Mouse (Mus musculus) intestine, postnatal 0 days (tissue): ENCODE data around the gene Pyy. TPM values are rescaled to one million over a fixed set of nuclear protein-coding genes. Genes with fewer than 3 reads are reported as not detected.

ENCODE experiments used
- ATAC-seq: fragments of 200-750 bp; cut with Nextera tagmentation; 2 replicates; pipeline ENCODE4 v1.8.0; 2017; ENCODE audit warnings: mild to moderate bottlenecking, moderate TSS enrichment, moderate library complexity
- H3K27ac ChIP-seq: fragments of 300-500 bp; sonication (generic); 2 replicates; pipeline ENCODE4 v1.5.1; 2014; ENCODE audit warnings: mild to moderate bottlenecking, low read depth, low read length, moderate library complexity
- H3K27me3 ChIP-seq: fragments of 300-500 bp; sonication (generic); replicated peaks from 2 replicates; pipeline ENCODE4 v1.6.1; 2014; ENCODE audit warnings: low read length, mixed read lengths; ENCODE audit not compliant: control insufficient read depth, insufficient read depth
- H3K36me3 ChIP-seq: fragments of 300-500 bp; sonication (generic); 2 replicates; pipeline ENCODE4 v1.6.1; 2014; ENCODE audit warnings: mild to moderate bottlenecking, moderate library complexity; ENCODE audit not compliant: control insufficient read depth, insufficient read depth
- H3K4me1 ChIP-seq: fragments of 300-500 bp; sonication (generic); replicated peaks from 2 replicates; pipeline ENCODE4 v1.6.1; 2014; ENCODE audit warnings: antibody characterized with exemption, low read length, mixed read lengths; ENCODE audit not compliant: control insufficient read depth, insufficient read depth
- H3K4me2 ChIP-seq: fragments of 300-500 bp; sonication (generic); replicated peaks from 2 replicates; pipeline ENCODE4 v1.6.1; 2014; ENCODE audit warnings: low read depth, mild to moderate bottlenecking, moderate library complexity
- H3K4me3 ChIP-seq: fragments of 300-500 bp; sonication (generic); 2 replicates; pipeline ENCODE4 v1.5.1; 2014; ENCODE audit warnings: low read depth, low read length
- H3K9ac ChIP-seq: fragments of 300-500 bp; sonication (generic); 2 replicates; pipeline ENCODE4 v1.6.1; 2014; ENCODE audit warnings: mild to moderate bottlenecking, low read depth, low read length
- H3K9me3 ChIP-seq: fragments of 300-500 bp; sonication (generic); 2 replicates; pipeline ENCODE4 v1.6.1; 2016; ENCODE audit warnings: mixed run types; ENCODE audit not compliant: control insufficient read depth
- CTCF ChIP-seq: sonication (generic); IDR thresholded peaks from 2 replicates; pipeline ENCODE4 v1.5.1; 2016; ENCODE audit warnings: low read depth, mild to moderate bottlenecking, control low read depth, antibody characterized with exemption, moderate library complexity
- WGBS: fragments of 180-500 bp; shearing (Covaris S2); extraction: QIAGEN DNeasy Blood & Tissue Kit; methylation state at CpG from one replicate; pipeline ENCODE4 v1.1.7; 2014; 5-methylcytosine and 5-hydroxymethylcytosine counted together
- polyA plus RNA-seq: library from polyadenylated mRNA; unstranded; fragments of >200 nt; fragmentation: Nextera tagmentation; extraction: Ambion mirVana; gene quantifications from 2 replicates; pipeline ENCODE4 v1.2.1, GENCODE M21; 2015

Gene Pyy
- polyA plus RNA-seq, 1 experiment from 2014 or later: 192 TPM

DNA sequence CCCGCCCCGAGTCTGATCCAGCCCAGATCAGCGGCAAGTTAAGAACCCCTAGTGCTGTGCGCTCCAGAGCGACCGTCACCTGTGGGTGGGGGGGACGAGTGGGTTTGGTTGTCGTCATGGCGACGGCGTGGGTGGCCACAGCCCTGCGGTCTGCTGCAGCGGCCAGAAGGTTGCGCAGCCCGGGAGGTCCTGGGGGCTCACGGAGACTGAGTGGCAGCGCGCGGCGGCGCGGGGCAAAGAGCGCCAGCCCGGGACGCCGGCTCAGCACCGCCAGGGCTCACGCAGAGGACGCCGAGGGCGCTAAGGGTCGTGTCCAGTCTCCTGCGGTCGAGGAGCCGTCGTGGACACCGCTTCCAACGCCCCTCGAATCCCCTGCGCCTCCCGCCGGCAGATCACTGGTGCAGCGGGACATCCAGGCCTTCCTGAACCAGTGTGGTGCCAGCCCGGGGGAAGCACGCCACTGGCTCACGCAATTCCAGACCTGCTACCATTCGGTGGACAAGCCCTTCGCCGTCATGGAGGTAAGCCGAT lies 37.9 kb upstream of the Pyy start, which contains the start of gene Nags:
TSS of gene Nags (plus strand) at position 43 of the 531 bp plus-strand sequence.
- Histone ChIP-seq H3K9me3 (no peaks in the 10 kb centered on the region), H3K27me3 (peaks cover 10% of the 10 kb centered on the region; the same call in 1 of the 2 replicates), H3K27ac (peak within 1 kb of the TSS; percentile 94), H3K4me1 (peaks cover 2% of the 10 kb centered on the region; the same call in 1 of the 2 replicates), H3K9ac (peak within 1 kb of the TSS; percentile 58), H3K4me3 (peak within 1 kb of the TSS; percentile 53), H3K4me2 (peak within 1 kb of the TSS; percentile 67), H3K36me3 (peaks cover 1% of the 10 kb centered on the region; the same call in 1 of the 2 replicates)
- TF ChIP-seq CTCF: no peak
- WGBS: 1% methylated on average over 48 of the region's 50 CpGs
- peak; percentile 16; the same call in 1 of the 2 replicates for ATAC-seq

DNA sequence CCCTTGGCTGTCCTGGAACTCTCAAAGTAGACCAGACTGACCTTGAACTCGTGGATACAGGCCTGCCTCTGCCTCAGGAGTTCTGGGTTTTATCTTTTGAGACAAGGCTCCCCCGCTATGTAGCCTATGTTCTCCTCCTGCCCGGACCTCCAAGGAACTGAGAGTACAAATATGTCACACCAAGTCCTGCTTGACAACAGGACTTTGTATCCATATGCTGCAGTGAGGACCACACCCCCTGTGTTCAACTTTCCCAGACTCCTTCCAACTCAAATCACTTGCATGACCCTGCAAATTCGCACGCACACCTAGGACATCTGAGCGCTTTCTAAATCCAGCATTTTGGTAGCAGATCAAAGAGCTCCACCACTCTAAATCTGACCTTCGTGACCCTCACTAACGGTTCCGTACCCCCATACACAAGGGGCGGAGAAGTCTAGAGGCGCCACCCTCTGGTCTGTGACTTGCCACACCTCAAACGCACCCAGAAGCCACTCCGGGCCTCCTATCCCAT lies 37.4 kb upstream of the Pyy start:
- TF ChIP-seq CTCF: peak; percentile 45
- Histone ChIP-seq H3K9ac (peak overlapping the region; percentile 58), H3K27me3 (peaks cover 10% of the 10 kb centered on the region; the same call in 1 of the 2 replicates), H3K4me1 (peaks cover 2% of the 10 kb centered on the region; the same call in 1 of the 2 replicates), H3K4me2 (peak overlapping the region; percentile 67), H3K4me3 (peak overlapping the region; percentile 53), H3K36me3 (no peaks in the 10 kb centered on the region; the same call in 1 of the 2 replicates), H3K27ac (peak overlapping the region; percentile 94), H3K9me3 (no peaks in the 10 kb centered on the region)
- ATAC-seq: peak; percentile 75
- 19% methylated on average over 13 of the region's 13 CpGs for WGBS

DNA sequence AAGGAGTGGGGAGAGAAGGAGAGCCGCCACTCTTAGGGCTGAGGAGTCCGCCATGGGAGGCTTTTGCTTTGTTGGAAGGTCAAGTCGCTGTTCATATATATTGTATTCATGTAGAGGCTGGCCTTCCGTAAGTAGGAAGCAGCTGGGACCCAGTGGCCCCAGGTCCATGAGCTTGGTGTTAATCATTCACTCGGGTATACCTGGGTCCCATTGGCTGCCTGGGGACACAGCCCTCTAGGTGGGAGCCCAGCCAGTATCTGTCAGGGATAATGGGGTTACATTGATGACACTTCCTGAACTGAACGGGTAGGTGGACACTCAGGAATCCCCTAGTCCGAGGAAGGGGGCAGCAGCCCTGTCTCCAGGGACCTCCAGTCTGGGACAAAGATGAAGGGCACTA lies 34.7 kb upstream of the Pyy start:
- peaks cover 3% of the 10 kb centered on the region; the same call in 1 of the 2 replicates for H3K4me1 ChIP-seq
- 0 out of 2 replicates have a peak, but pooled peaks cover 4% of the 10 kb centered on the region for H3K27me3 ChIP-seq
- H3K4me2 ChIP-seq: peak overlapping the region; percentile 50
- H3K9me3 ChIP-seq: no peaks in the 10 kb centered on the region
- no peak for TF ChIP-seq CTCF
- no peaks in the 10 kb centered on the region for H3K36me3 ChIP-seq
- H3K27ac ChIP-seq: peak overlapping the region; percentile 68
- peak; percentile 37; the same call in 1 of the 2 replicates for ATAC-seq
- no peak overlapping the region for H3K9ac ChIP-seq
- H3K4me3 ChIP-seq: no peak overlapping the region
- WGBS: 30% methylated on average over 7 of the region's 7 CpGs

DNA sequence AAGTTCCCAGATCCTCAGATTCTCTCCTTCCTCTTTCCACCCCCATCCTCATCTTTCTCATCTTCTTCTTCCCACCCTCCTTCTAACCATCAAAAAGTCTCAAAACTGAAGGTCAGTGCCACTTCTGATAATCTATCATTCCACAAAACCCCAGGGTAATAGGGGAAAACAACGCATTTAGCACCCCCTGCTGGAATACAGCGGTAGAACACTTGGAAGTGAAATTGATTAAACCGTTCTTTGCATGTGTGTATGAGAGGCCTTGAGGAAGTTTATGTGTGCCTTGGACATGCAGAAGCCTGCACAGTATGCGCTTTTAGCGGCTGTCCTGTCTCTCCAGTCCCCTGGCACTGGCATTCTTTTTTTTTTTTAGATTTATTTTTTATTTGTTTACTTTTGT lies 32.9 kb upstream of the Pyy start:
- ATAC-seq: no peak

DNA sequence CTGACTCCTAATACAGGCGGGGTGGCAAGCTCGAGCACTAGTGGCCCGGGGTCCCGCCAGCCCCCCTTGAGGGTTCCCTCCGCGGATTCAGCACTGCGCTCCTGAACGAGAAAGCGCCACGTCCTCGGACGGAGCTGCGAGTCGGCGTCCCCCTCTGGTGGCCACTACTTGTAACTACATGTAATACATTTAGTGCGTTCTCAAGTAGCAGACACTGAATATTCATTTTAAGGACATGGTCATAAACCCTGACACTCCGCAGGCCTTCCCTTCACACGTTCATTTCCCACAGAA lies 30.8 kb upstream of the Pyy start:
- H3K27me3 ChIP-seq: no peaks in the 10 kb centered on the region
- no peaks in the 10 kb centered on the region; the same call in 1 of the 2 replicates for H3K36me3 ChIP-seq
- peak; percentile 98 for TF ChIP-seq CTCF
- H3K4me2 ChIP-seq: peak overlapping the region; percentile 61
- H3K4me1 ChIP-seq: peaks cover 3% of the 10 kb centered on the region; the same call in 1 of the 2 replicates
- no peak overlapping the region for H3K27ac ChIP-seq
- no peak overlapping the region for H3K9ac ChIP-seq
- no peak for ATAC-seq
- H3K4me3 ChIP-seq: peak overlapping the region; percentile 21; the same call in 1 of the 2 replicates
- WGBS: under 1% methylated on average over 18 of the region's 18 CpGs
- H3K9me3 ChIP-seq: no peaks in the 10 kb centered on the region

More for the DNA sequence above, 32.9 kb upstream of the Pyy start:
- Histone ChIP-seq H3K36me3 (no peaks in the 10 kb centered on the region; the same call in 1 of the 2 replicates), H3K4me2 (no peak overlapping the region), H3K9ac (no peak overlapping the region), H3K4me3 (no peak overlapping the region), H3K4me1 (peaks cover 3% of the 10 kb centered on the region; the same call in 1 of the 2 replicates), H3K9me3 (no peaks in the 10 kb centered on the region), H3K27ac (no peak overlapping the region), H3K27me3 (no peaks in the 10 kb centered on the region)
- TF ChIP-seq CTCF: peak; percentile 83
- 3% methylated on average over 5 of the region's 5 CpGs for WGBS

DNA sequence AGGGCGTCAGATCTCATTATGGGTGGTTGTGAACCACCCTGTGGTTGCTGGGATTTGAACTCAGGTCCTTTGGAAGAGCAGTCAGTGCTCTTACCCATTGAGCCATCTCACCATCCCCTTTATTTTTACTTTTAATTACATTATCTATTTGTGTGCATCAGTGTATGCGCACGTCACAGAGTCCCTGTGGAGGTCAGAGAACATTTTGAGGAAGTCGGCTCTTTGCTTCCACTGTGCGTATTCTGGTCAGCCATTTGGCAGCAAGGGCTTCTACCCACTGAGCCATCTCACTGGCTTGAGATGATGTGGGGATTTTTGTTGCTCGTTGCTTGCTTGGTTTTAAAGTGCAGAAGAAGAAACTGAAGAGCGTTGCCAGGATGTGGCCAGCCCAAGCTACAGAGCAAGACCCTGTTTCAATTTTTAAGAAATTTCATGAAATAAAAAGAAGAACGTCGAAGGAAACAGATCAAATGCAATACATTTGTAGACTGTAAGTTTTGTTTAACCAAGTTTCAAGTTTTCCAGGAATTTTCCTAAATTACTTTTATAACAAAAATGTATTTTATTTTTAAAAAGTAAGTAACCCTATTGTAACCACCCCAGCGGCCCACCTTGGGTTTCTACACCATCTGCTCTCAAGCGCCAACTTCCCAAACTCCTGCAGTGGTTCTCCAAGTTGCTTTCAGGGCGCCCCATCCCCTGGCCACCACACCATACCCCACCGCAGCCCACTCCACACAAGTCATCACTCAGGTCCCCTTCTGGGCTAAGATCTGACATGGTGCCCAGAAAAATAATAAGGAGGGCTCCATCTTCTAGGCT lies 30.2 kb upstream of the Pyy start:
- Histone ChIP-seq H3K9ac (no peak overlapping the region), H3K27me3 (no peaks in the 10 kb centered on the region), H3K4me1 (peaks cover 3% of the 10 kb centered on the region; the same call in 1 of the 2 replicates), H3K27ac (no peak overlapping the region), H3K9me3 (no peaks in the 10 kb centered on the region), H3K4me3 (peak overlapping the region; percentile 21; the same call in 1 of the 2 replicates), H3K4me2 (peak overlapping the region; percentile 61), H3K36me3 (no peaks in the 10 kb centered on the region; the same call in 1 of the 2 replicates)
- ATAC-seq: no peak
- no peak for TF ChIP-seq CTCF
- WGBS: 44% methylated on average over 13 of the region's 13 CpGs
